8 mouse cellular contexts compared by ENCODE assay signal in genomic region chr5:114942074-114942765, GRCm38 (mm10). TPM values are rescaled to one million over a fixed set of nuclear protein-coding genes. Genes with fewer than 3 reads are reported as not detected.
DNase-seq lines count a peak whose midpoint lies in the region; ATAC-seq and TF ChIP-seq lines count a peak whose summit lies in the region.

TSS of gene 2210016L21Rik (plus strand) at chr5:114942158.

- H3K27ac ChIP-seq in ES-Bruce4 (ENCODE audit: insufficient read depth, low read length), result no peak within 1 kb of the TSS
- peak within 1 kb of the TSS; percentile 86 for H3K27ac ChIP-seq in forebrain, embryonic 12.5 days
- peak within 1 kb of the TSS; percentile 69 for H3K27ac ChIP-seq in heart, postnatal 0 days (ENCODE audit: low read depth)
- peak within 1 kb of the TSS; percentile 49 for H3K27ac ChIP-seq in liver, embryonic 16.5 days (ENCODE audit: low read length)
- H3K27ac ChIP-seq in neural tube, embryonic 13.5 days (replicated peaks), result peak within 1 kb of the TSS; percentile 93
- peak within 1 kb of the TSS; percentile 32; the same call in 1 of the 2 replicates for H3K27ac ChIP-seq in testis, adult 2 months (ENCODE audit: control insufficient read depth, insufficient read depth, low read depth, low read length)

- 2% methylated on average over 39 of the region's 39 CpGs for WGBS in forebrain, embryonic 12.5 days
- WGBS in heart, postnatal 0 days, result 1% methylated on average over 39 of the region's 39 CpGs
- WGBS in liver, embryonic 16.5 days (ENCODE audit: insufficient replicate concordance), result 1% methylated on average over 39 of the region's 39 CpGs
- under 1% methylated on average over 39 of the region's 39 CpGs for WGBS in neural tube, embryonic 13.5 days

- H3K4me2 ChIP-seq in forebrain, embryonic 12.5 days, result peak within 1 kb of the TSS; percentile 79
- H3K4me2 ChIP-seq in heart, postnatal 0 days (ENCODE audit: low read depth, low read length), result peak within 1 kb of the TSS; percentile 77
- peak within 1 kb of the TSS; percentile 60 for H3K4me2 ChIP-seq in liver, embryonic 16.5 days (ENCODE audit: low read depth, low read length)
- H3K4me2 ChIP-seq in neural tube, embryonic 13.5 days, result peak within 1 kb of the TSS; percentile 66

- no peaks in the 10 kb centered on the region for H3K27me3 ChIP-seq in ES-Bruce4 (ENCODE audit: control insufficient read depth, insufficient read depth, low read length, poor library complexity, severe bottlenecking)
- no peaks in the 10 kb centered on the region for H3K27me3 ChIP-seq in forebrain, embryonic 12.5 days
- no peaks in the 10 kb centered on the region for H3K27me3 ChIP-seq in heart, postnatal 0 days (ENCODE audit: control insufficient read depth, insufficient read depth, low read length)
- H3K27me3 ChIP-seq in liver, embryonic 16.5 days (ENCODE audit: control insufficient read depth, insufficient read depth, low read depth, low read length), result no peaks in the 10 kb centered on the region
- H3K27me3 ChIP-seq in neural tube, embryonic 13.5 days, result no peaks in the 10 kb centered on the region
- H3K27me3 ChIP-seq in testis, adult 2 months (ENCODE audit: control insufficient read depth, insufficient read depth, low read length), result no peaks in the 10 kb centered on the region

- TF ChIP-seq POLR2A in ES-Bruce4 (IDR thresholded peaks at IDR 0.05; ENCODE audit: insufficient read depth, low read length), result peak; percentile 82
- peak; percentile 86 for TF ChIP-seq POLR2A in testis, adult 2 months (IDR thresholded peaks at IDR 0.05; ENCODE audit: control insufficient read depth, low read depth, low read length)

- peak within 1 kb of the TSS; percentile 70 for H3K9ac ChIP-seq in ES-Bruce4 (ENCODE audit: low read depth, poor library complexity, severe bottlenecking)
- H3K9ac ChIP-seq in forebrain, embryonic 12.5 days, result peak within 1 kb of the TSS; percentile 89
- peak within 1 kb of the TSS; percentile 76 for H3K9ac ChIP-seq in heart, postnatal 0 days (replicated peaks; ENCODE audit: low read depth, low read length)
- peak within 1 kb of the TSS; percentile 81 for H3K9ac ChIP-seq in liver, embryonic 16.5 days (ENCODE audit: low read depth, low read length)
- H3K9ac ChIP-seq in neural tube, embryonic 13.5 days, result peak within 1 kb of the TSS; percentile 95

- H3K9me3 ChIP-seq in ES-Bruce4 (replicated peaks; ENCODE audit: control insufficient read depth, insufficient read depth, low read length, poor library complexity, severe bottlenecking), result no peaks in the 10 kb centered on the region
- peaks cover 5% of the 10 kb centered on the region; the same call in 1 of the 2 replicates for H3K9me3 ChIP-seq in forebrain, embryonic 12.5 days
- no peaks in the 10 kb centered on the region for H3K9me3 ChIP-seq in heart, postnatal 0 days (replicated peaks; ENCODE audit: control insufficient read depth, low read length)
- no peaks in the 10 kb centered on the region for H3K9me3 ChIP-seq in liver, embryonic 16.5 days (replicated peaks; ENCODE audit: control insufficient read depth, low read length)
- H3K9me3 ChIP-seq in neural tube, embryonic 13.5 days, result no peaks in the 10 kb centered on the region

- peak; percentile 94 for ATAC-seq in forebrain, embryonic 12.5 days (ENCODE audit: low FRiP score)
- peak; percentile 95 for ATAC-seq in heart, postnatal 0 days (ENCODE audit: insufficient read depth, low read depth)
- peak; percentile 95 for ATAC-seq in liver, embryonic 16.5 days (ENCODE audit: low read depth)
- peak; percentile 95 for ATAC-seq in neural tube, embryonic 13.5 days (ENCODE audit: low read depth)

- peak within 1 kb of the TSS; percentile 98 for H3K4me3 ChIP-seq in ES-Bruce4 (ENCODE audit: low read depth, low read length)
- H3K4me3 ChIP-seq in forebrain, embryonic 12.5 days (replicated peaks), result peak within 1 kb of the TSS; percentile 82
- H3K4me3 ChIP-seq in heart, postnatal 0 days (ENCODE audit: low read depth, low read length), result peak within 1 kb of the TSS; percentile 75
- peak within 1 kb of the TSS; percentile 76 for H3K4me3 ChIP-seq in liver, embryonic 16.5 days (ENCODE audit: low read depth, low read length)
- peak within 1 kb of the TSS; percentile 88 for H3K4me3 ChIP-seq in neural tube, embryonic 13.5 days
- peak within 1 kb of the TSS; percentile 90 for H3K4me3 ChIP-seq in testis, adult 2 months (ENCODE audit: control insufficient read depth, low read depth, low read length)

- peak; percentile 82 for DNase-seq in c-Kit-positive CD71-positive TER-119-positive erythroid progenitor cells, embryonic 14.5 days (ENCODE audit: low spot score)
- peak; percentile 95 for DNase-seq in heart, postnatal 0 days (ENCODE audit: low spot score)
- DNase-seq in kidney, postnatal 4 days, result peak; percentile 85 to 92

- peaks cover 11% of the 10 kb centered on the region; the same call in 1 of the 2 replicates for H3K36me3 ChIP-seq in ES-Bruce4 (ENCODE audit: control insufficient read depth, insufficient read depth, low read length, poor library complexity, severe bottlenecking)
- H3K36me3 ChIP-seq in forebrain, embryonic 12.5 days (replicated peaks), result peaks cover 16% of the 10 kb centered on the region
- peaks cover 16% of the 10 kb centered on the region for H3K36me3 ChIP-seq in heart, postnatal 0 days (replicated peaks; ENCODE audit: control insufficient read depth, insufficient read depth, low read length)
- no peaks in the 10 kb centered on the region for H3K36me3 ChIP-seq in liver, embryonic 16.5 days (ENCODE audit: control insufficient read depth, insufficient read depth)
- peaks cover 17% of the 10 kb centered on the region for H3K36me3 ChIP-seq in neural tube, embryonic 13.5 days
- H3K36me3 ChIP-seq in testis, adult 2 months (ENCODE audit: control insufficient read depth, insufficient read depth, low read length), result peaks cover 1% of the 10 kb centered on the region; the same call in 1 of the 2 replicates

- no peak for TF ChIP-seq EP300 in ES-Bruce4 (IDR thresholded peaks at IDR 0.05; ENCODE audit: insufficient read depth, low read depth, low read length)
- TF ChIP-seq EP300 in heart, postnatal 0 days (IDR thresholded peaks at IDR 0.05; ENCODE audit: low read depth), result no peak

- no peak for TF ChIP-seq CTCF in ES-Bruce4 (IDR thresholded peaks at IDR 0.05; ENCODE audit: low read depth, low read length)
- no peak for TF ChIP-seq CTCF in heart, postnatal 0 days (IDR thresholded peaks at IDR 0.05; ENCODE audit: low read depth)
- TF ChIP-seq CTCF in testis, adult 2 months (IDR thresholded peaks at IDR 0.05; ENCODE audit: control insufficient read depth, insufficient read depth, insufficient replicate concordance, low read depth, low read length), result no peak

- H3K4me1 ChIP-seq in ES-Bruce4 (ENCODE audit: control insufficient read depth, insufficient read depth, low read length), result no peaks in the 10 kb centered on the region
- peaks cover 9% of the 10 kb centered on the region for H3K4me1 ChIP-seq in forebrain, embryonic 12.5 days
- peaks cover 5% of the 10 kb centered on the region for H3K4me1 ChIP-seq in heart, postnatal 0 days (ENCODE audit: control insufficient read depth, insufficient read depth)
- H3K4me1 ChIP-seq in liver, embryonic 16.5 days (ENCODE audit: control insufficient read depth, low read depth, low read length), result peaks cover 3% of the 10 kb centered on the region; the same call in 1 of the 2 replicates
- peaks cover 16% of the 10 kb centered on the region for H3K4me1 ChIP-seq in neural tube, embryonic 13.5 days (replicated peaks)
- H3K4me1 ChIP-seq in testis, adult 2 months (ENCODE audit: control insufficient read depth, insufficient read depth, low read length), result peaks cover 4% of the 10 kb centered on the region; the same call in 1 of the 2 replicates

RNA-seq across cellular contexts. Expression of gene 2210016L21Rik, which starts in this region (rescaled TPM):
- 21.7 and 22.8 TPM in 2 replicates for polyA plus RNA-seq in ES-Bruce4 (2011; ENCODE audit: insufficient read depth, insufficient read length, low read depth, missing spikeins)
- 57.9 and 61.0 TPM in 2 replicates for polyA plus RNA-seq in forebrain, embryonic 12.5 days (2016; fragmentation: Nextera tagmentation; extraction: Ambion mirVana)
- 7.3 and 16.0 TPM in 2 replicates for total RNA-seq in heart, postnatal 0 days (2014; rRNA removed; ENCODE audit: low replicate concordance)
- 32.2 and 32.6 TPM in 2 replicates for polyA plus RNA-seq in heart, postnatal 0 days (2015; fragmentation: Nextera tagmentation; extraction: Ambion mirVana)
- 9.8 and 10.2 TPM in 2 replicates for polyA plus RNA-seq in liver, embryonic 16.5 days (2015; fragmentation: Nextera tagmentation; extraction: Ambion mirVana)
- polyA plus RNA-seq in neural tube, embryonic 13.5 days (2015; fragmentation: Nextera tagmentation; extraction: Ambion mirVana), result 94.9 and 111 TPM in 2 replicates
- 3.9 and 4.5 TPM in 2 replicates for polyA plus RNA-seq in testis, adult 2 months (2012; rRNA removed)
